Mouse (Mus musculus): ENCODE data around the gene Entpd1. TPM values are rescaled to one million over a fixed set of nuclear protein-coding genes. Genes with fewer than 3 reads are reported as not detected.
"Not testable (repeated sequence)": the region's sequence is repeated elsewhere in the genome, so short reads cannot be mapped to it uniquely, and the experiment has no call there.

The Entpd1 gene
- polyA plus RNA-seq, 1 experiment from 2014 or later, result 17.6 TPM

DNA sequence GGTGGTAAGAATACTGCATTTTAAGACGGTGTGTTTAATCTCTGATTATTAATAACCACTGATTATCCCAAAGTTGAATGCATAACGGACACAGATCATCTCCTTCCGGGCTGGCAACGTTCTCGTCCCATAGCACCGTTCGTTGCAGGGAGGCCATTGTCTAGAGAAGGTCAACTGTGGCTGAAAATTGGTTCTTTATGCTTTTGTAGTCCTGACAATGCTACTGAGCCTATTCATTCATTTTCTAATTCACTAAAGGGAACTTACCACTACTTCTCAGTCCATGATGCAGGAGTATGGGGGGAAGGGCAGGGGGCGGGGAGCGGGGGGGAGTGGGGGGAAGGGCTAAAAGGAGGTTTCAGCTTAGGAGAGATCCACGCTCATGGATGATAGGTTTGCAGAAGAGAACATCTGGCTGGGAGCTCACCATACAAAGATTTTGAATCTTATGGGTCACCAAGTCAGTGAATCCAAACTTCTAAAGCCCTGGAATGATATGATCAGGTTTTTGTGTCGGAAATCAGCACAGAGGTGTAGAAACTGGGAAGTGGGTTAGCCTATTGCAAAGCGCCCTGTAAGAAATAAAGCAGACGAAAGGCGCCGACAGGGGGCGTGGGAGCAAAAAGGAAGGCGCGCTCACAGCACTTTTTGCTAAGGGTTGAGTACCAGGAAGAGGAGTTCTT is 23.2 kb upstream of the Entpd1 start:
- Histone ChIP-seq H3K9ac (no peak overlapping the region), H3K9me3 (replicated peaks) (no peaks in the 10 kb centered on the region), H3K27me3 (no peaks in the 10 kb centered on the region), H3K36me3 (peaks cover 4% of the 10 kb centered on the region; the same call in 1 of the 2 replicates), H3K4me2 (replicated peaks) (peak overlapping the region; percentile 69), H3K27ac (replicated peaks) (peak overlapping the region; percentile 80), H3K4me1 (peaks cover 9% of the 10 kb centered on the region), H3K4me3 (replicated peaks) (peak overlapping the region; percentile 71)
- peak; percentile 77 for ATAC-seq (ENCODE audit: insufficient number of reproducible peaks, low FRiP score, low TSS enrichment, low read depth)
- under 1% methylated on average over 18 of the region's 18 CpGs for WGBS

DNA sequence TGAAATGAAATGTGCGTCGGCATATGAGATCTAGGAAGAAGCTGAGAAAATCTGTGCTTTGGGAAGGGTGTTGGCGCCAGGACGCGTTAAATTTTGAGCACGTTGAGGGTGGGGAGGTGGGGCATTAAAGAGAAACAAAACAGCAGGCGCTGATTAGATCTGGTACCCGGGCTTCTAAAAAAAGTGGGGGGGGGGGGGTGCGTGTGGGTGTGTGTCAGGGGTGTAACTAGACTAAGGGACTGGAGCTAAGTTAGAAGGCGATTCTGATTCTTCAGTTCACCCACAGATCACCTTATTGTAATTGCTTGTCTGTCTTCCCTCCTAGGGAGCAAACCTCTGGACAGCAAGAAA is 22.7 kb upstream of the Entpd1 start:
- no peak for ATAC-seq (ENCODE audit: insufficient number of reproducible peaks, low FRiP score, low TSS enrichment, low read depth)
- Histone ChIP-seq H3K9me3 (replicated peaks) (no peaks in the 10 kb centered on the region), H3K4me3 (replicated peaks) (peak overlapping the region; percentile 71), H3K4me1 (peaks cover 9% of the 10 kb centered on the region), H3K4me2 (replicated peaks) (peak overlapping the region; percentile 69), H3K9ac (no peak overlapping the region), H3K27me3 (no peaks in the 10 kb centered on the region), H3K27ac (replicated peaks) (peak overlapping the region; percentile 80), H3K36me3 (peaks cover 8% of the 10 kb centered on the region; the same call in 1 of the 2 replicates)
- WGBS, result 0% methylated on average over 9 of the region's 10 CpGs

DNA sequence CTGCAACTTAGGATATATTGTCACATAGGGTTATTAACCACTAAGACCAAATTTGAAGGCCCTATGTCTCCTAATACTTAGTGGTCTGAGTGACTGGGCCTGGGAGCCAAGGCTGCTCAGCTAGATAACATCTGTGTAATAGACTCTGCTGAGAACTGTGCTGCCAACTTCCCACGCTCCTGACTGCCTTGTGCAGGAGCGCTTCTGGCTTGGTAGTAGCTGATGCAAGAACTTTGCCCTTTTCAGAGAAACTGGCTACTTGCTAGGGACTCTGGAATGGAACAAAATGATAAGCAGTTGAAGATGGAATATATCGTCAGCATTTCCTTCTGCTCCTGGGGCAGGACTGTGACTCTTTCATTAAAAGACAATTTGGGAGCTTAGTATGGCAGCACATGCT is 16.9 kb upstream of the Entpd1 start:
- H3K9ac ChIP-seq, result no peak overlapping the region
- H3K4me1 ChIP-seq, result no peaks in the 10 kb centered on the region
- H3K36me3 ChIP-seq, result peaks cover 8% of the 10 kb centered on the region; the same call in 1 of the 2 replicates
- H3K4me2 ChIP-seq (replicated peaks), result no peak overlapping the region
- WGBS, result 92% methylated on average over 3 of the region's 3 CpGs
- no peaks in the 10 kb centered on the region for H3K9me3 ChIP-seq (replicated peaks)
- ATAC-seq (ENCODE audit: insufficient number of reproducible peaks, low FRiP score, low TSS enrichment, low read depth), result no peak
- no peak overlapping the region for H3K27ac ChIP-seq (replicated peaks)
- no peaks in the 10 kb centered on the region for H3K27me3 ChIP-seq
- no peak overlapping the region for H3K4me3 ChIP-seq (replicated peaks)

DNA sequence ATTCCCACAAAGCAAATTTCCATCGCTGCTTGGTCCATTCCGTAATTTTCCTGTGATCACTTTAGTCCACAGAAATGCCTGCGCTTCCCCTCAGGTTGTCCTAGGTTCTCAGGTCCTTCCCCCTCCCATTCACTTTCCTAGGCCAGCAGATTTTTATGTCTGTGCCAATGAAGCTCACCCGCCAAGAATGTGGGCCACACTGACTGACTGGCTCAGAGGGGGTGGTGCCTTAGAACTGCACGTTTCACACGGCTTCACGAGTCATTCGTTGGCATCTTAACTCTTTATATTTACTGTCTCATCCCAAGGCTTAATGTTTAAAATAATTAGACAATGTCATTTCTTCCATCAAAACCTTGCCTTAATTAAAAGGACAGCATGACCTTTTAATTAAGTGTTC is 16.3 kb upstream of the Entpd1 start:
- H3K27ac ChIP-seq (replicated peaks), result no peak overlapping the region
- 73% methylated on average over 8 of the region's 8 CpGs for WGBS
- H3K36me3 ChIP-seq, result peaks cover 8% of the 10 kb centered on the region; the same call in 1 of the 2 replicates
- no peaks in the 10 kb centered on the region for H3K9me3 ChIP-seq (replicated peaks)
- H3K9ac ChIP-seq, result no peak overlapping the region
- H3K4me1 ChIP-seq, result no peaks in the 10 kb centered on the region
- no peaks in the 10 kb centered on the region for H3K27me3 ChIP-seq
- no peak overlapping the region for H3K4me2 ChIP-seq (replicated peaks)
- no peak overlapping the region for H3K4me3 ChIP-seq (replicated peaks)
- ATAC-seq (ENCODE audit: insufficient number of reproducible peaks, low FRiP score, low TSS enrichment, low read depth), result no peak

DNA sequence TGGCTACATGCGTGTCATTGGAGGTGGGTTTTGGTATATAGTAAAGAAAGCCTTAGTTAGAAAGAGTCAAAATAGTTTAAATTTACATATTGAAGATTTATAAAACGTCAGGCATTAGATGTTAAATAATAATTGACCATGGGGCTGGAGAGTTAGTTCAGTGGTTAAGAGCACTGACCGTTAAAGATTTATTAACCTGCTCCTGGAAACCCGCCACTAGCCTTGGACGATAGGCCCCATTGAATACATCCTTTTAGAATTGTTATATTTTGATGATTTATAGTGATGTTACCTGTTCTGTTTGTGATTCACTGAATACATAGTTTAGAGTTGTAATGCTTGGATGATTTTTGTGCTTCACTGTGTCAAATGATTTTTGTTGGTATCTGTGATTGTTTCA is 11.3 kb upstream of the Entpd1 start:
- H3K9me3 ChIP-seq (replicated peaks); H3K4me3 ChIP-seq (replicated peaks); H3K36me3 ChIP-seq; H3K9ac ChIP-seq; ATAC-seq (ENCODE audit: insufficient number of reproducible peaks, low FRiP score, low TSS enrichment, low read depth); H3K4me1 ChIP-seq; H3K27me3 ChIP-seq; H3K4me2 ChIP-seq (replicated peaks); H3K27ac ChIP-seq (replicated peaks): not testable (repeated sequence)
- 93% methylated on average over 5 of the region's 5 CpGs for WGBS

DNA sequence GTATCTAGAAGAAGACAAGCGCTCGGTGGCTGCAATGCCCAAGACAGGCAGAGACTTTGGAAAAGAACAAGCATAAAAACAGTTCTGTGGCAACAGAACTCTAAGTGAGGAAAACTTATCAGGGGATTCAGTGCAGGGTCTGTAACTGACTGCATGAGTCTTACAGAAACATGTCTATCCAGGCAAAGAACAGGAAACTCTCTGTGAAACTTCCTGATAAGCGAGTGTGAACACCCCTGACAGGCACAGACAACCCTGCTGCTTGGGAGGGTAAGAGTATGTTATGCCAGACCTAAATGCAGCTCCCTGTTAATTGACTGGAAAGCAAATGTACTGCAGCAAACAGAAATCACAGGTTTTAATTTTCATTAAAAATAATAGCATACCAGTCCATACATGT is 10.3 kb upstream of the Entpd1 start:
- no peaks in the 10 kb centered on the region for H3K9me3 ChIP-seq (replicated peaks)
- no peak overlapping the region for H3K9ac ChIP-seq
- ATAC-seq (ENCODE audit: insufficient number of reproducible peaks, low FRiP score, low TSS enrichment, low read depth), result no peak
- no peaks in the 10 kb centered on the region for H3K27me3 ChIP-seq
- WGBS, result 88% methylated on average over 3 of the region's 3 CpGs
- peaks cover 15% of the 10 kb centered on the region for H3K36me3 ChIP-seq
- H3K4me3 ChIP-seq (replicated peaks), result no peak overlapping the region
- no peak overlapping the region for H3K27ac ChIP-seq (replicated peaks)
- no peaks in the 10 kb centered on the region for H3K4me1 ChIP-seq
- no peak overlapping the region for H3K4me2 ChIP-seq (replicated peaks)

GRCm38 (mm10) chr19:40605189-40605588 is 7.0 kb upstream of the Entpd1 start:
- H3K4me2 ChIP-seq (replicated peaks), result no peak overlapping the region
- no peak for ATAC-seq (ENCODE audit: insufficient number of reproducible peaks, low FRiP score, low TSS enrichment, low read depth)
- H3K4me3 ChIP-seq (replicated peaks), result no peak overlapping the region
- no peaks in the 10 kb centered on the region for H3K27me3 ChIP-seq
- no peaks in the 10 kb centered on the region for H3K4me1 ChIP-seq
- H3K27ac ChIP-seq (replicated peaks), result no peak overlapping the region
- 95% methylated on average over 9 of the region's 9 CpGs for WGBS
- H3K36me3 ChIP-seq, result peaks cover 41% of the 10 kb centered on the region
- H3K9ac ChIP-seq, result no peak overlapping the region
- no peaks in the 10 kb centered on the region for H3K9me3 ChIP-seq (replicated peaks)

- no peak overlapping the region for H3K4me2 ChIP-seq (replicated peaks)
- H3K4me3 ChIP-seq (replicated peaks), result no peak overlapping the region
- no peaks in the 10 kb centered on the region for H3K9me3 ChIP-seq (replicated peaks)
- no peak for ATAC-seq (ENCODE audit: insufficient number of reproducible peaks, low FRiP score, low TSS enrichment, low read depth)
- no peaks in the 10 kb centered on the region for H3K27me3 ChIP-seq
- WGBS, result 90% methylated on average over 6 of the region's 6 CpGs
- H3K4me1 ChIP-seq, result peaks cover 9% of the 10 kb centered on the region; the same call in 1 of the 2 replicates
- no peak overlapping the region for H3K9ac ChIP-seq
- peaks cover 41% of the 10 kb centered on the region for H3K36me3 ChIP-seq
- no peak overlapping the region for H3K27ac ChIP-seq (replicated peaks)
These were observed 4.5 kb upstream of the Entpd1 start for GRCm38 (mm10) chr19:40607676-40608075.

DNA sequence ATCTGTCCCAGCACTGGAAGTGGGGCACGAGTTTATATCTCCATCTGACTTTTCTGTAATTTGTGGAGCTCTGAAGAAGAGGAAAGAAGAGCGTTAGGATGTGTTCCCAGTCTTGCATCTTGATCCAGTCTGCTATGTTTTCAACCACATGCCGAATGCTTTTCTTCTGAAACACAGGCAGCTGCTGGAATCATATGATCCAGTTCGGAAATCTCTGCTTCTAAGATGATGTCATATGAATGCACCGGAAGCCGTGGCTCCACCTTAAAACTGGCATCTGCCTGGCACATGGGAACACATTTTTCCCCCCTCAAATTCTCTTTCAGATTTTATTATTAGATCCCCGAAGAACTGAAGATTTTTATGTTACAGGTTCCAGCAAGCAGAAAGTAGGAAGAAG is 2.6 kb downstream of the Entpd1 start:
- Histone ChIP-seq H3K9me3 (replicated peaks) (no peaks in the 10 kb centered on the region), H3K4me2 (replicated peaks) (no peak overlapping the region), H3K4me3 (replicated peaks) (no peak overlapping the region), H3K27me3 (no peaks in the 10 kb centered on the region), H3K4me1 (peaks cover 9% of the 10 kb centered on the region; the same call in 1 of the 2 replicates), H3K27ac (replicated peaks) (no peak overlapping the region), H3K36me3 (no peaks in the 10 kb centered on the region), H3K9ac (no peak overlapping the region)
- no peak for ATAC-seq (ENCODE audit: insufficient number of reproducible peaks, low FRiP score, low TSS enrichment, low read depth)
- WGBS, result 37% methylated on average over 7 of the region's 7 CpGs

DNA sequence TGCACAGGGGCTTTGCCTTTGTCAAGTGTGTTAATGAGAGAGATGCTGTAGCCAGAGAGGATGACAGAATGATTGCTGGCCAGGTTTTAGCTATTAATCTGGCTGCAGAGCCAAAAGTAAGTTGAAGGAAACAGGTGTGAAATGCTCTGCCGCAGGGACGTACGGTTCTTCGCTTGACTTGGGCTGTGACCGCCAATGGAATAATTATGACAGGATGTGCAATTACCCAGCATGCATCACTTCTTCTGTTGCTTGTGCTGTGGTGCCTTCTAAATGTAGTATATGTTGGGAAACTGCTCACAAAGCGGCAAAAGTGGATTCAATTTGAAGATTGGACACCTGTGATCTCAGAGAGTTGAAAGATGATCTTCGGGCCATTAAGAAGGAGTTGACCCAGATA is 3.9 kb downstream of the Entpd1 start:
- Histone ChIP-seq H3K36me3 (no peaks in the 10 kb centered on the region), H3K27me3 (no peaks in the 10 kb centered on the region), H3K9me3 (replicated peaks) (no peaks in the 10 kb centered on the region), H3K27ac (replicated peaks) (no peak overlapping the region), H3K9ac (no peak overlapping the region), H3K4me3 (replicated peaks) (no peak overlapping the region), H3K4me1 (peaks cover 5% of the 10 kb centered on the region; the same call in 1 of the 2 replicates), H3K4me2 (replicated peaks) (no peak overlapping the region)
- 75% methylated on average over 7 of the region's 7 CpGs for WGBS
- no peak for ATAC-seq (ENCODE audit: insufficient number of reproducible peaks, low FRiP score, low TSS enrichment, low read depth)

GRCm38 (mm10) chr19:40621616-40622015 is 9.4 kb downstream of the Entpd1 start:
- H3K27ac ChIP-seq (replicated peaks), result not testable (repeated sequence)
- WGBS, result 38% methylated on average over 13 of the region's 26 CpGs

DNA sequence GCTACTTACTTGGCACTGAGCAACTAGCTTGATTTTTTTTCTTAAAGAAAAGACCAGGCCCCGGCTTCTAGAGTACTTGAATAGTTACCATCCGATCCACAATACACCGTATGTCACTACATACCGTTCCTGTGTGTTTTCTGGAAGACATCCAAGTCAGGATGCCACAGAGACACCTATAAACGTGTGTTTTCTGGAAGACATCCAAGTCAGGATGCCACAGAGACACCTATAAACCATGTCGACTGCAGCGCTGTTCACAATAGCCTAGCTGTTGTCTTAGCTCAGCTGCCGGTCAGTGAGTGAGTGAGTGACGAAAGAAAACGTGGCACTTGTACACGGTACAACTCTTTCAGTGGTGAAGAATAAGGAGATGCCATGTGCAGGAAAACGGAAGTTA is 13.8 kb downstream of the Entpd1 start:
- Histone ChIP-seq H3K36me3 (no peaks in the 10 kb centered on the region), H3K4me1 (no peaks in the 10 kb centered on the region), H3K9ac (no peak overlapping the region), H3K27me3 (no peaks in the 10 kb centered on the region), H3K27ac (replicated peaks) (no peak overlapping the region), H3K9me3 (replicated peaks) (no peaks in the 10 kb centered on the region), H3K4me2 (replicated peaks) (no peak overlapping the region), H3K4me3 (replicated peaks) (no peak overlapping the region)
- no peak for ATAC-seq (ENCODE audit: insufficient number of reproducible peaks, low FRiP score, low TSS enrichment, low read depth)
- WGBS, result 55% methylated on average over 12 of the region's 12 CpGs

More at GRCm38 (mm10) chr19:40621616-40622015, 9.4 kb downstream of the Entpd1 start:
- not testable (repeated sequence) for H3K4me1 ChIP-seq; H3K36me3 ChIP-seq; H3K27me3 ChIP-seq; H3K9me3 ChIP-seq (replicated peaks); ATAC-seq (ENCODE audit: insufficient number of reproducible peaks, low FRiP score, low TSS enrichment, low read depth); H3K4me3 ChIP-seq (replicated peaks); H3K9ac ChIP-seq; H3K4me2 ChIP-seq (replicated peaks)
